In genomic region chr13:51846868-51847793, GRCm38 (mm10) we compare ENCODE assay signal across 8 mouse cellular contexts. TPM values are rescaled to one million over a fixed set of nuclear protein-coding genes. Genes with fewer than 3 reads are reported as not detected.
DNase-seq lines count a peak whose midpoint lies in the region; ATAC-seq and TF ChIP-seq lines count a peak whose summit lies in the region.

No protein-coding gene starts in this region.

- under 1% methylated on average over 63 of the region's 63 CpGs for WGBS in bone marrow, adult 2 months
- WGBS in heart, embryonic 13.5 days = under 1% methylated on average over 63 of the region's 63 CpGs
- under 1% methylated on average over 63 of the region's 63 CpGs for WGBS in liver, embryonic 13.5 days (ENCODE audit: insufficient replicate concordance)
- under 1% methylated on average over 60 of the region's 63 CpGs for WGBS in neural tube, embryonic 11.5 days
- WGBS in stomach, embryonic 16.5 days = under 1% methylated on average over 63 of the region's 63 CpGs

- H3K27me3 ChIP-seq in heart, embryonic 13.5 days (replicated peaks) = peaks cover 6% of the 10 kb centered on the region; the same call in 1 of the 2 replicates
- H3K27me3 ChIP-seq in liver, embryonic 13.5 days = peaks cover 13% of the 10 kb centered on the region; the same call in 1 of the 2 replicates
- H3K27me3 ChIP-seq in neural tube, embryonic 11.5 days (ENCODE audit: control insufficient read depth, insufficient read depth, low read length) = peaks cover 28% of the 10 kb centered on the region
- H3K27me3 ChIP-seq in stomach, embryonic 16.5 days (ENCODE audit: control insufficient read depth, insufficient read depth, low read length) = peaks cover 4% of the 10 kb centered on the region; the same call in 1 of the 2 replicates

- peak; percentile 11; the same call in 1 of the 2 replicates for TF ChIP-seq POLR2A in bone marrow, adult 2 months (IDR thresholded peaks at IDR 0.05; ENCODE audit: borderline replicate concordance, control insufficient read depth, low read depth, low read length)

- 0 out of 2 replicates have a peak, but pooled peaks cover 2% of the 10 kb centered on the region for H3K36me3 ChIP-seq in heart, embryonic 13.5 days
- H3K36me3 ChIP-seq in liver, embryonic 13.5 days = no peaks in the 10 kb centered on the region
- no peaks in the 10 kb centered on the region for H3K36me3 ChIP-seq in neural tube, embryonic 11.5 days (ENCODE audit: control insufficient read depth, insufficient read depth, low read length)
- H3K36me3 ChIP-seq in stomach, embryonic 16.5 days (ENCODE audit: control insufficient read depth, insufficient read depth, low read length) = no peaks in the 10 kb centered on the region

- DNase-seq in 3T3-L1 (ENCODE audit: low read depth, low spot score) = peak; percentile 75
- DNase-seq in kidney, postnatal 10 days = peak; percentile 87
- peak; percentile 46 for DNase-seq in liver, embryonic 13.5 days
- DNase-seq in neural tube, embryonic 11.5 days (ENCODE audit: low spot score) = peak; percentile 62

- peaks cover 4% of the 10 kb centered on the region for H3K4me1 ChIP-seq in bone marrow, adult 2 months (ENCODE audit: control insufficient read depth, insufficient read depth, low read length)
- peaks cover 54% of the 10 kb centered on the region for H3K4me1 ChIP-seq in heart, embryonic 13.5 days
- peaks cover 90% of the 10 kb centered on the region for H3K4me1 ChIP-seq in liver, embryonic 13.5 days (replicated peaks)
- H3K4me1 ChIP-seq in neural tube, embryonic 11.5 days (ENCODE audit: control insufficient read depth, insufficient read depth, low read length) = peaks cover 22% of the 10 kb centered on the region
- H3K4me1 ChIP-seq in stomach, embryonic 16.5 days (ENCODE audit: control insufficient read depth, insufficient read depth, low read length) = peaks cover 26% of the 10 kb centered on the region

- peak; percentile 10; the same call in 1 of the 2 replicates for ATAC-seq in erythroblast, adult 5-6 weeks (replicated peaks; ENCODE audit: low FRiP score, poor library complexity, severe bottlenecking)
- 0 out of 2 replicates have a peak, but pooled peaks have one; percentile 1 for ATAC-seq in heart, embryonic 13.5 days (ENCODE audit: extremely low read depth, insufficient number of reproducible peaks, low FRiP score, low TSS enrichment)
- ATAC-seq in liver, embryonic 13.5 days (ENCODE audit: low read depth) = peak; percentile 10; the same call in 1 of the 2 replicates
- 0 out of 2 replicates have a peak, but pooled peaks have one; percentile 1 for ATAC-seq in neural tube, embryonic 11.5 days (ENCODE audit: insufficient read depth, low FRiP score, low TSS enrichment)
- ATAC-seq in stomach, embryonic 16.5 days (ENCODE audit: insufficient read depth, low FRiP score) = peak; percentile 5; the same call in 1 of the 2 replicates

- H3K4me3 ChIP-seq in bone marrow, adult 2 months (replicated peaks; ENCODE audit: control insufficient read depth, low read depth, low read length) = peak overlapping the region; percentile 92
- peak overlapping the region; percentile 75 for H3K4me3 ChIP-seq in heart, embryonic 13.5 days
- H3K4me3 ChIP-seq in liver, embryonic 13.5 days (replicated peaks) = peak overlapping the region; percentile 88
- peak overlapping the region; percentile 73 for H3K4me3 ChIP-seq in neural tube, embryonic 11.5 days (ENCODE audit: low read depth, low read length)
- H3K4me3 ChIP-seq in stomach, embryonic 16.5 days (replicated peaks; ENCODE audit: low read length) = peak overlapping the region; percentile 67

- TF ChIP-seq CTCF in bone marrow, adult 2 months (IDR thresholded peaks at IDR 0.05; ENCODE audit: control insufficient read depth, insufficient read depth, low read length) = no peak

- H3K27ac ChIP-seq in bone marrow, adult 2 months (ENCODE audit: control insufficient read depth, insufficient read depth, low read depth, low read length, poor library complexity) = peak overlapping the region; percentile 62
- peak overlapping the region; percentile 97 for H3K27ac ChIP-seq in heart, embryonic 13.5 days (replicated peaks)
- peak overlapping the region; percentile 98 for H3K27ac ChIP-seq in liver, embryonic 13.5 days
- peak overlapping the region; percentile 85 for H3K27ac ChIP-seq in neural tube, embryonic 11.5 days (ENCODE audit: low read depth, low read length)
- peak overlapping the region; percentile 82 for H3K27ac ChIP-seq in stomach, embryonic 16.5 days (ENCODE audit: low read length)

- H3K4me2 ChIP-seq in heart, embryonic 13.5 days = peak overlapping the region; percentile 93
- H3K4me2 ChIP-seq in liver, embryonic 13.5 days = peak overlapping the region; percentile 100
- peak overlapping the region; percentile 83 for H3K4me2 ChIP-seq in neural tube, embryonic 11.5 days (ENCODE audit: low read depth)
- H3K4me2 ChIP-seq in stomach, embryonic 16.5 days (ENCODE audit: low read depth, low read length) = peak overlapping the region; percentile 96

- peak overlapping the region; percentile 98 for H3K9ac ChIP-seq in heart, embryonic 13.5 days
- peak overlapping the region; percentile 90 for H3K9ac ChIP-seq in liver, embryonic 13.5 days
- H3K9ac ChIP-seq in neural tube, embryonic 11.5 days (ENCODE audit: low read length) = peak overlapping the region; percentile 79
- peak overlapping the region; percentile 85 for H3K9ac ChIP-seq in stomach, embryonic 16.5 days (ENCODE audit: low read length)

- no peaks in the 10 kb centered on the region for H3K9me3 ChIP-seq in heart, embryonic 13.5 days
- no peaks in the 10 kb centered on the region for H3K9me3 ChIP-seq in liver, embryonic 13.5 days (replicated peaks)
- no peaks in the 10 kb centered on the region for H3K9me3 ChIP-seq in neural tube, embryonic 11.5 days (ENCODE audit: control insufficient read depth, low read length)
- no peaks in the 10 kb centered on the region for H3K9me3 ChIP-seq in stomach, embryonic 16.5 days (replicated peaks; ENCODE audit: control insufficient read depth, low read length)

RNA-seq across cellular contexts. Expression of gene Gadd45g, which starts 0.7 kb away (rescaled TPM):
- polyA plus RNA-seq in bone marrow, adult 2 months (2011; ENCODE audit: insufficient read depth, insufficient read length, low replicate concordance, missing spikeins) = 9.2 and 23.5 TPM in 2 replicates
- not detected in 2 replicates for total RNA-seq in erythroblast, adult 5-6 weeks (2015; ENCODE audit: low replicate concordance)
- 1.2 and 4.2 TPM in 2 replicates for total RNA-seq in erythroblast, adult 5-6 weeks (2017; ENCODE audit: low replicate concordance)
- polyA plus RNA-seq in heart, embryonic 13.5 days (2015; fragmentation: Nextera tagmentation; extraction: Ambion mirVana) = 51.2 and 51.8 TPM in 2 replicates
- 19.5 and 20.8 TPM in 2 replicates for polyA plus RNA-seq in liver, embryonic 13.5 days (2015; fragmentation: Nextera tagmentation; extraction: Ambion mirVana)
- polyA plus RNA-seq in neural tube, embryonic 11.5 days (2014; fragmentation: Nextera tagmentation; extraction: Ambion mirVana) = 149 and 170 TPM in 2 replicates
- 41.4 and 44.0 TPM in 2 replicates for polyA plus RNA-seq in stomach, embryonic 16.5 days (2015; fragmentation: Nextera tagmentation; extraction: Ambion mirVana)

RNA-seq across cellular contexts. Expression of gene Sema4d, which starts 53.6 kb away (rescaled TPM):
- polyA plus RNA-seq in bone marrow, adult 2 months (2011; ENCODE audit: insufficient read depth, insufficient read length, low replicate concordance, missing spikeins) = 9.3 and 23.0 TPM in 2 replicates
- 14.8 and 18.8 TPM in 2 replicates for total RNA-seq in erythroblast, adult 5-6 weeks (2015; ENCODE audit: low replicate concordance)
- 6.5 and 7.1 TPM in 2 replicates for total RNA-seq in erythroblast, adult 5-6 weeks (2017; ENCODE audit: low replicate concordance)
- 13.0 and 13.9 TPM in 2 replicates for polyA plus RNA-seq in heart, embryonic 13.5 days (2015; fragmentation: Nextera tagmentation; extraction: Ambion mirVana)
- 6.0 and 7.6 TPM in 2 replicates for polyA plus RNA-seq in liver, embryonic 13.5 days (2015; fragmentation: Nextera tagmentation; extraction: Ambion mirVana)
- polyA plus RNA-seq in neural tube, embryonic 11.5 days (2014; fragmentation: Nextera tagmentation; extraction: Ambion mirVana) = 6.7 and 7.4 TPM in 2 replicates
- polyA plus RNA-seq in stomach, embryonic 16.5 days (2015; fragmentation: Nextera tagmentation; extraction: Ambion mirVana) = 11.5 and 14.1 TPM in 2 replicates

Comparison
In these comparisons a context has a peak if more than half of its experiments do, and no peak if none do; other contexts are left out.
1. Peak in every context shown above with its lines: DNase-seq, ATAC-seq, H3K4me3 ChIP-seq and H3K27ac ChIP-seq.